Mouse (Mus musculus): Measurements from ENCODE around the gene Col13a1.

Gene Col13a1

GRCm38 (mm10) chr10:61978866-61979340, at the start of gene Col13a1:
TSS of gene Col13a1 (minus strand) at chr10:61979108.
- no peak for DNase-seq

- no peak for DNase-seq
Observed at GRCm38 (mm10) chr10:62027699-62028098, 48.8 kb upstream of the Col13a1 start.

- peak; percentile 96 for DNase-seq
Observed at GRCm38 (mm10) chr10:62023821-62024551, 45.1 kb upstream of the Col13a1 start.

- DNase-seq: no peak
Observed at GRCm38 (mm10) chr10:62020068-62020620, 41.2 kb upstream of the Col13a1 start.

- DNase-seq: no peak
Observed at GRCm38 (mm10) chr10:62019386-62020067, 40.6 kb upstream of the Col13a1 start.

GRCm38 (mm10) chr10:62016947-62017346, 38.0 kb upstream of the Col13a1 start:
- no peak for DNase-seq

- no peak for DNase-seq
Observed at GRCm38 (mm10) chr10:62013190-62013589, 34.3 kb upstream of the Col13a1 start.

- DNase-seq: no peak
Observed at GRCm38 (mm10) chr10:62012371-62012770, 33.5 kb upstream of the Col13a1 start.

GRCm38 (mm10) chr10:62009981-62010500, 31.1 kb upstream of the Col13a1 start:
- no peak for DNase-seq

- DNase-seq: no peak
Observed at GRCm38 (mm10) chr10:62007958-62008357, 29.1 kb upstream of the Col13a1 start.

- DNase-seq: no peak
Observed at GRCm38 (mm10) chr10:62006371-62006770, 27.5 kb upstream of the Col13a1 start.

- DNase-seq: no peak
Observed at GRCm38 (mm10) chr10:62000216-62000615, 21.3 kb upstream of the Col13a1 start.

- no peak for DNase-seq
Observed at GRCm38 (mm10) chr10:61999766-62000165, 20.9 kb upstream of the Col13a1 start.

- no peak for DNase-seq
Observed at GRCm38 (mm10) chr10:61991481-61992424, 12.8 kb upstream of the Col13a1 start.

- DNase-seq: peak; percentile 95
Observed at GRCm38 (mm10) chr10:61980424-61980823, 1.5 kb upstream of the Col13a1 start.

- DNase-seq: no peak
Observed at GRCm38 (mm10) chr10:61978112-61978865, 619 bp downstream of the Col13a1 start.

GRCm38 (mm10) chr10:61977392-61978096, 1.4 kb downstream of the Col13a1 start:
- DNase-seq: no peak

GRCm38 (mm10) chr10:61976987-61977386, 1.9 kb downstream of the Col13a1 start:
- no peak for DNase-seq

- no peak for DNase-seq
Observed at GRCm38 (mm10) chr10:61974581-61974980, 4.3 kb downstream of the Col13a1 start.

GRCm38 (mm10) chr10:61972041-61972440, 6.9 kb downstream of the Col13a1 start:
- no peak for DNase-seq

GRCm38 (mm10) chr10:61968003-61968553, 10.8 kb downstream of the Col13a1 start:
- no peak for DNase-seq
